Mouse (Mus musculus): ENCODE data around the gene Tekt4. TPM values are rescaled to one million over a fixed set of nuclear protein-coding genes. Genes with fewer than 3 reads are reported as not detected.

The Tekt4 gene
- polyA plus RNA-seq, 1 experiment from 2014 or later, result not detected

DNA sequence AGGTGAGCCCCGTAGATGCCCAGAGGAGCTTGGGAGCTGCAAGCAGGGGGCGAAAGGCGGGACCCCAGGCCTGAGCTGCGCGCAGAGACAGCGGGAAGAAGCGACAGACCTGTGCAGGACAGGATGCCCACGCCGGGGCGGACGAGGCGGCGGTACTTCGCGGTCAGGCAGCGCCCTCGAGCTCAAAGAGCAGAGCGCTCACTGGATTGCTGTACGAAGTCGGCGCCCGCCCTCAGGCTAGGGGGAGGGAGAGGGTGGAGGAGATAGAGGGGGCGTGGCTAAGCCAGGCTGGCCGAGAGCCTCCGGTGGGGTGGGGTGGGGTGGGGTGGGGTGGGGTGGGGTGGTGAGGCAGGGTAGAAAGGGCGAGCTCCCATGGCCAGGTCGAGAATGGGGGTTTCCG lies 42.6 kb downstream of the Tekt4 start, which contains the start of gene Sstr5:
Gene Sstr5 (minus strand): TSS at position 276 of the 400 bp plus-strand sequence.
- WGBS, result under 1% methylated on average over 19 of the region's 28 CpGs
- H3K9me3 ChIP-seq (replicated peaks), result no peaks in the 10 kb centered on the region
- H3K4me3 ChIP-seq (replicated peaks), result peak within 1 kb of the TSS; percentile 33
- H3K27me3 ChIP-seq, result peaks cover 53% of the 10 kb centered on the region
- peaks cover 8% of the 10 kb centered on the region for H3K4me1 ChIP-seq
- H3K9ac ChIP-seq, result peak within 1 kb of the TSS; percentile 44
- peak within 1 kb of the TSS; percentile 67 for H3K4me2 ChIP-seq
- 0 out of 2 replicates have a peak, but pooled peaks have one; percentile 54 for ATAC-seq (replicated peaks; ENCODE audit: low FRiP score)
- no peak within 1 kb of the TSS for H3K27ac ChIP-seq
- no peaks in the 10 kb centered on the region for H3K36me3 ChIP-seq

DNA sequence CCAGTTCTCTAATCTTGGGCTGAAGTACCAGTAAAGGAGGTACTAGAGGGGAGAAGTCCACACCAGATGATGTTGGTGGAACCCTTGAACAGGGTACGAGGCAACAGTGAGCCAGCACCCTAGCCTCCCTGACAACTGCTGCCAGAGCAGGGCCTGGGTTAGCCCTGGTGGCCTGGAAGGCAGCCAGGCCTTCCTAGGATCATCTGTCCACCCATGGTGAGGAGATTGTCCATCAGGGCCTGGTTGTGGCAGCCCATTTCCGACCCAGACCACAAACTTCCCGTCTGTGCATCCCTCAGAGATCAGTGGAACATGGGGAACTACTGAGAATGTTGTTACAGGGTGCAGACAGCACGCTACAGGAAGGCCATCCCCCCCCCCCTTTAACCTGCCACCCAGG lies 48.2 kb downstream of the Tekt4 start:
- H3K4me2 ChIP-seq, result no peak overlapping the region
- H3K4me3 ChIP-seq (replicated peaks), result no peak overlapping the region
- no peak overlapping the region for H3K27ac ChIP-seq
- H3K27me3 ChIP-seq, result peaks cover 17% of the 10 kb centered on the region
- WGBS, result 72% methylated on average over 4 of the region's 4 CpGs
- H3K36me3 ChIP-seq, result no peaks in the 10 kb centered on the region
- H3K4me1 ChIP-seq, result no peaks in the 10 kb centered on the region
- no peak for ATAC-seq (replicated peaks; ENCODE audit: low FRiP score)
- H3K9ac ChIP-seq, result no peak overlapping the region
- no peaks in the 10 kb centered on the region for H3K9me3 ChIP-seq (replicated peaks)

DNA sequence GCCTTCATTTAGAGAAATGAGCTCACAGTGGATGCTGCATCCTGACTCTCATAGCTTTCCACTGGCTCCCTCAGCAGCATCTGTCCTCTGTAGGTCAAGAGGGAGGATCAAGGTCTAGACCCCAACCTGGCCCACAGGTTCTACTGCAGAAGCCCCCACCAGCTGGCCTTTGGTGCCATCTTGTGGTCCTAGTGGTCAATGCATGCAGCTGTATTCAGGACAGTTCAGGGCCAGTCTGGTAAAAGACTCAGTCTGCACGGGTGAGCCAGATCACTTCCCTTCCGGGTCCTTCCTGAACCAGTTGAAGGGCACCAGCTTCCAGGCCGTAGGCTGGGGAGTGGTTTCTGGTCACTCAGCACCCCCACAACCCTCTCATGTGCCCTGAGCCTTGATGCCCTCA lies 53.4 kb downstream of the Tekt4 start:
- Histone ChIP-seq H3K4me2 (no peak overlapping the region), H3K4me1 (no peaks in the 10 kb centered on the region), H3K36me3 (no peaks in the 10 kb centered on the region), H3K27me3 (no peaks in the 10 kb centered on the region), H3K9ac (no peak overlapping the region), H3K27ac (no peak overlapping the region), H3K4me3 (replicated peaks) (no peak overlapping the region), H3K9me3 (replicated peaks) (no peaks in the 10 kb centered on the region)
- 0 out of 2 replicates have a peak, but pooled peaks have one; percentile 36 for ATAC-seq (replicated peaks; ENCODE audit: low FRiP score)
- WGBS, result 20% methylated on average over 3 of the region's 3 CpGs

DNA sequence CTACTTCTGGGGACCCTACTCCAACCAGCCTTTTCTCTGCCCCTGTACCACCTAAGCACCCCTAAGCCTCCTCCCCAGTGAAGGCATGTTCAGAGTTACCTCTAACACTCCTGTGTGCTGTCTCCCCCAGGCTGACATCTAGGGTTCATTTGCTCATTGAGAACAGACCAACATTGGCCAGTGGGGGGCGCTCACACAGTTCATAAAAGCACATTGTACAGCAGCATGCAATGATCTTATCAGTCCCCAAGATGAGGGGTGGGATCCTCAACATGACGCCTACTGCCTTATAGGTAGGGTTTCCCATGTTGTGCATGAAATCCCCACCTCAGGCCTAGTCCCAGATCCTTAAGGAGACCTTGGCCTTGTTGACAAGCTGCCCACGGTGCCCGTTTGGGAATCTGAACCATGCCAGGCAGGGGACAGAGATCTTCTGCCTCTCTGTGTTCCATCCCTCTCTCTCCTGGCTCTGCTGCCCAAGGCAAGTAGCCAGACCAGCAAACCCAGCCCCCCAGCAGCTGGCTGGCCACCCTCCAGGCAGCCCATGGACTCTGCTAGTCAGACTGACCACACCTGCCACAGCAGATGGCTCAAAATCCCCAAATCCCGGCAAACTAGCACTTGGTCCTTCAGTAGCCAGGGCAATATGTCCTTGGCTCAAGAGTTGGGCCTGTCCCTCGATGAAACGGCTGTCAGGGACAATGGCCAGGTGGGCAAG lies 54.6 kb downstream of the Tekt4 start:
- WGBS, result 54% methylated on average over 7 of the region's 7 CpGs
- no peaks in the 10 kb centered on the region for H3K4me1 ChIP-seq
- H3K27me3 ChIP-seq, result no peaks in the 10 kb centered on the region
- no peak for ATAC-seq (replicated peaks; ENCODE audit: low FRiP score)
- H3K36me3 ChIP-seq, result no peaks in the 10 kb centered on the region
- H3K9ac ChIP-seq, result no peak overlapping the region
- no peak overlapping the region for H3K4me2 ChIP-seq
- H3K9me3 ChIP-seq (replicated peaks), result no peaks in the 10 kb centered on the region
- H3K4me3 ChIP-seq (replicated peaks), result no peak overlapping the region
- H3K27ac ChIP-seq, result no peak overlapping the region

DNA sequence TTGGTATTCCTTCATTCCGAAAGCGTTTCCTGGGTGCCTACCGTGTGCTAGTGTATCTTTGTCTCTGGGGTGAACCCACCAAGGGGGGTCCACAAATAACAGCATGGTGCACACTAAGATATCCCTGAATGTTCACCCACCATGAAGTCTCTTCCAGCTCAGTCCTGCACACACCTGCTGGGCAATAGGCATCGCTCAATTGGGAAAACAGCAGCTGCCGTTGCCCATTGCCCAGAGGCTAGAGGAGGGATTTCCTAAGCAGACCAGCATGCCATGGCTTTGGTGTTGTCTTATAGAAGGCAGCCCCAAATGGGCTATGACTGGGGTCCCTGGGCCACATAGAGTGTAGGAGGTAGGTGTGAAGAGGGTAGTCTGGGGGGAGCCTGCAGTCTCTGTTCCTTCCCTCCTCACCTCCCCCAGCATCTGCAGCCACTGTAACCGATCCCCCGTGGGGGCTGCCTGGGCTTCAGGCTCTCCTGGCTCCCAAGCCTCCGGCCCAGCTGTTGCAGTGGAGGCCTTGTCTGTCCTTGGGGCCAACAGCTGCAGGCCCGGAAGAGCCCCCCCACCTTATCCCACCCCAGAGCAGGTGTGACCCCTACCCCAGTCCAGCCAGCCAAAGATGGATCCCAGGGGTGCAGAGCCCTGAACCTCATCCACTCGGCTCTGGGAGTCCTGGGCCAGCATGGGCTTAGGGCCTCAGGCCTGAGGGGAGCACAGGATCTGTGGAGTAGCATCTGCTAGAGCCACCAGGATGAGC lies 55.8 kb downstream of the Tekt4 start:
- no peaks in the 10 kb centered on the region for H3K9me3 ChIP-seq (replicated peaks)
- 72% methylated on average over 10 of the region's 10 CpGs for WGBS
- no peak for ATAC-seq (replicated peaks; ENCODE audit: low FRiP score)
- no peaks in the 10 kb centered on the region for H3K27me3 ChIP-seq
- H3K4me2 ChIP-seq, result no peak overlapping the region
- H3K27ac ChIP-seq, result no peak overlapping the region
- H3K4me3 ChIP-seq (replicated peaks), result no peak overlapping the region
- no peak overlapping the region for H3K9ac ChIP-seq
- no peaks in the 10 kb centered on the region for H3K4me1 ChIP-seq
- no peaks in the 10 kb centered on the region for H3K36me3 ChIP-seq

DNA sequence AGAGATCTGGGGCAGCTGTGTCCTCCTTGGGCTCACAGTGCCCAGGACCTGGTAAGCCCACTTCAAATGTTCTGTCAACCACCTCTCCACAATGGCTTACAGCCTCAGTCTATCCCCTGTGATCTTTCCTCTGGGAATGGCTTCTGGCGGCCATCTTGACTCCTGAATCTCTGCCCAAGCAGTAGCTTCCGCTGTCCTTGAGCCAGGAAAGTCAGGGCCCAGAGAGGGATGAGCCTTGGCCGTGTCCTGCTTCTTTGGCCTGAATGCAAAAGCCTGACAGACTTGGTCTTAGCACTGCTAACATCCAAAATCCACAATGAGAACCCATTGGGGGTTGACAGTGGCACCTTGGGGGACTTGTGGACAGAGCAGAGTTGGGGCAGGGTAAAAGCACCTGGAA lies 57.5 kb downstream of the Tekt4 start:
- WGBS, result 67% methylated on average over 3 of the region's 3 CpGs
- Histone ChIP-seq H3K9ac (no peak overlapping the region), H3K36me3 (no peaks in the 10 kb centered on the region), H3K4me3 (replicated peaks) (no peak overlapping the region), H3K9me3 (replicated peaks) (no peaks in the 10 kb centered on the region), H3K27ac (no peak overlapping the region), H3K4me2 (no peak overlapping the region), H3K27me3 (no peaks in the 10 kb centered on the region), H3K4me1 (peaks cover 4% of the 10 kb centered on the region)
- ATAC-seq (replicated peaks; ENCODE audit: low FRiP score), result no peak

DNA sequence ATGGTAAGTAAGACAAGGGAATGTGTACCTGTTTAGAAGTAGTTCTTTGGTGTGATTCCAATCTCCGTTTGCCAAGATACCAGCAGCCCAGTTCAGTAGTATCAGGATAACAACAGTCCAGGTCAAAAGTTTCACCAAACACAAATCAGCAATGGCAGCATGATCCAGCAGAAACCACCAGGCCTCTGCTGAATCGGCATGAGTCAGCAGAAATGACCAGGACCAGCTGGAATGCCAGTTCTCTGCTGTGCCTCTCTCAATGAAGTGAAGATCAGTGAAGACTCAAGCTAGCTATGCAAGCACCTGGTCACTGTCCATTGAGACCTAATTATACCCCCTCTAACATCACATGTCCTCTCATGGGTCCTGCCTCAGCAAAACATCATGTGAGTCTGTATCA lies 59.6 kb downstream of the Tekt4 start:
- WGBS, result 91% methylated on average over 2 of the region's 2 CpGs
- Histone ChIP-seq H3K9me3 (replicated peaks) (no peaks in the 10 kb centered on the region), H3K27me3 (no peaks in the 10 kb centered on the region), H3K4me1 (peaks cover 4% of the 10 kb centered on the region), H3K36me3 (no peaks in the 10 kb centered on the region), H3K4me3 (replicated peaks) (no peak overlapping the region), H3K4me2 (no peak overlapping the region), H3K27ac (no peak overlapping the region), H3K9ac (no peak overlapping the region)
- no peak for ATAC-seq (replicated peaks; ENCODE audit: low FRiP score)

DNA sequence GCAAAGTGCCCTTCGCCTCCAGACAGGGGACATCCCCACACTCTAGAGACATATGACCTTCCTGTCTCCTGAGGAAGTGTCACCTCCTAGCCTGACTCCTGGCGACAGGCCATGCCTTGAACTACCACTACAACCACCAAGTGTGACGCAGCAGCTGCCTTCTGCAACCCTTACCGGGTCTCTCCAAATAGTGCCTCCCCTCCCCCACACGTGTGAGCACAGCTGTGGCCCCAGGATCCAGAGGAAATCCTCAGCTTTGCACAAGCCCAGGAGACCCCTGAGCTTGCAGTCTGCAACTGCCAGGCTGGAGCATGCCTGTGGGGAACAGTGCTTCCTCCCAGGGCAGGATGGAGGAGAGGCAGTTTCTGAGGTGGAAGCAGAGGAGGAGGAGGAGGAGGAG lies 61.9 kb downstream of the Tekt4 start:
- Histone ChIP-seq H3K27me3 (no peaks in the 10 kb centered on the region), H3K4me1 (peaks cover 11% of the 10 kb centered on the region), H3K27ac (no peak overlapping the region), H3K36me3 (no peaks in the 10 kb centered on the region), H3K4me3 (replicated peaks) (no peak overlapping the region), H3K9me3 (replicated peaks) (no peaks in the 10 kb centered on the region), H3K4me2 (no peak overlapping the region), H3K9ac (no peak overlapping the region)
- 19% methylated on average over 5 of the region's 5 CpGs for WGBS
- ATAC-seq (replicated peaks; ENCODE audit: low FRiP score), result no peak

DNA sequence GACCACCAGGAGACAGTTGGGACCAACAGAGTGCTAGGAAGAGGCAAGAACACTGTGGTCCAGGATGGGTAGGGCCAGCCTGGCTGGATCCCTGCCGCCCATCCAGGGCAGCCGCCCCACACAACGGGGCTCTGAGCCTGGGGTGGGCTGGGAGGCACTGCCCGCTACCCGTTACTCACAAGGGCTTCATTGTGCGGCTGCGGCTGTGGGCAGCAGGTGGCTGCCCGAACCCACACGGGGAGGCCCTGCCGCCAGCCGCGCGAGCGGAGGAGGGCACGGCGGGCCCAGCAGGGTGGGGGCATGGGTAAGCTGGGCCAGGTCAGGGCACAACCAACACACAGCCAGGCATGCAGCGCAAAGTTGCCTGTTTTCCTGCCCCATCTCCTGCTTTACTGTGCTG lies 63.7 kb downstream of the Tekt4 start:
- 0 out of 2 replicates have a peak, but pooled peaks have one; percentile 12 for ATAC-seq (replicated peaks; ENCODE audit: low FRiP score)
- Histone ChIP-seq H3K4me1 (peaks cover 11% of the 10 kb centered on the region), H3K36me3 (no peaks in the 10 kb centered on the region), H3K27ac (no peak overlapping the region), H3K27me3 (no peaks in the 10 kb centered on the region), H3K4me2 (no peak overlapping the region), H3K9ac (no peak overlapping the region), H3K9me3 (replicated peaks) (no peaks in the 10 kb centered on the region), H3K4me3 (replicated peaks) (no peak overlapping the region)
- WGBS, result 89% methylated on average over 17 of the region's 17 CpGs

DNA sequence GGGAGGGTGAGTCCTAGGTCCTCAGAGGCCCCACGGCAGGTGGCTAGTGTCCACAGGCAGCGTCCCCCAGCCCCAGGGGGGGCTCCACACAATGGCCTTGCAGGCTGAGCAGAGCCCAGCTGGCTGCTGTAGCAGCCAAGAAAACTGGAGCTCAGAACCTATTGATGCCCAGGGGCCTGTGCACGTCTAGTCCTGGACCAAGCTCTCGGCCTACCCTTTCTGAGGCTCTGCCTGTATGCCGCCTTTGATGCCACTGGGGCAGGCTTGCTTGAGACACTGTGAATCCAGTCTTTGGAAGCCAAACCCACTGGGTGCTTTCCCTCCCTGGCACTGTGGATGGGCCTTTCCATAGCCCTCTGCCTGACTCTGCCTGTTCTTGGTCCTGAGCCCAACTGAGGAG lies 65.1 kb downstream of the Tekt4 start:
- H3K9ac ChIP-seq, result no peak overlapping the region

DNA sequence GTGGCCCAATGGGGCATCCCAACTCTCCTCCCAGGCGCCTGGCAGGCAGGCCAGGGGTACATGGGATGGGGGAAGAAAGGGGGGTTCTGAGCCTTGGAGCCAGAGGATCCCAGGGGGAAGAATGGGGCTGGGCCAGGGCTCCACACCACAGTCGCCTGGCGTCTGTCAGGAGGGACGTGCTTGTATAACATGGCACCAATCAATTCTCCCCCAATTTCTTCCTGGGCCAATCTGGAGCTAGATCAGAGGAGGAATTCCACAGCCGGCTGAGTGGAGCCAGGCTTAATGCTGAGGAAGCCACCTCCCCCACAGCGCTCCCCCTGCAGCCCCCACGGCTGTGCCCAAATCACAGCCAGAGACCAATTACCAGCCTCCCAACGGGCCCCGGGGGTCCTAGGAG lies 66.1 kb downstream of the Tekt4 start:
- 25% methylated on average over 9 of the region's 9 CpGs for WGBS
- Histone ChIP-seq H3K4me1 (peaks cover 11% of the 10 kb centered on the region), H3K36me3 (no peaks in the 10 kb centered on the region), H3K4me2 (no peak overlapping the region), H3K27me3 (no peaks in the 10 kb centered on the region), H3K9ac (no peak overlapping the region), H3K27ac (no peak overlapping the region), H3K9me3 (replicated peaks) (no peaks in the 10 kb centered on the region), H3K4me3 (replicated peaks) (no peak overlapping the region)
- ATAC-seq (replicated peaks; ENCODE audit: low FRiP score), result no peak

More for the DNA sequence above, 65.1 kb downstream of the Tekt4 start:
- Histone ChIP-seq H3K4me3 (replicated peaks) (no peak overlapping the region), H3K27me3 (no peaks in the 10 kb centered on the region), H3K4me1 (peaks cover 11% of the 10 kb centered on the region), H3K4me2 (no peak overlapping the region), H3K9me3 (replicated peaks) (no peaks in the 10 kb centered on the region), H3K36me3 (no peaks in the 10 kb centered on the region), H3K27ac (no peak overlapping the region)
- no peak for ATAC-seq (replicated peaks; ENCODE audit: low FRiP score)
- 82% methylated on average over 5 of the region's 5 CpGs for WGBS

DNA sequence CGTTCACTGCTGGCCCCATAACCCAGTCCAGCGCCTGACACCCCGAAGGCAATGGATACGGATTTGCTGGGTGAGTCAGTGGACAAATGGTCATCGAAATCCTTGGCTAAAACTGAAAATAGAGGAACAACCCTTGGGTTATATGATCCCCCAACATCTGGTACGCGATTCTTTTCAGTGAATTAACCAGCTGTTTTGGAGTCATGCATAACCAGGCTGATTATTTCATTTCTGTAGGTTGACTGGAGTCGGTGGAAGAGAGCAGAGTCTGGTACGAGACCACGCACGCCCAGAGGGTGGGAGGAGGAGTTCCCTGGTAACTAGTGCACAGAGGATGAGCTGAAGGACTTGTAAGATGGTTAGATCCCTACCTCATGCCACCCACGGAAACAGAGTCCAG lies 67.7 kb downstream of the Tekt4 start:
- no peak overlapping the region for H3K4me3 ChIP-seq (replicated peaks)
- 67% methylated on average over 12 of the region's 12 CpGs for WGBS
- no peaks in the 10 kb centered on the region for H3K27me3 ChIP-seq
- H3K9me3 ChIP-seq (replicated peaks), result no peaks in the 10 kb centered on the region
- no peak overlapping the region for H3K27ac ChIP-seq
- no peak overlapping the region for H3K9ac ChIP-seq
- peaks cover 7% of the 10 kb centered on the region for H3K4me1 ChIP-seq
- H3K4me2 ChIP-seq, result no peak overlapping the region
- no peaks in the 10 kb centered on the region for H3K36me3 ChIP-seq
- no peak for ATAC-seq (replicated peaks; ENCODE audit: low FRiP score)

Data from kidney, embryonic 15.5 days (tissue).